Mouse (Mus musculus): Measurements from ENCODE around the gene Mup13. TPM values are rescaled to one million over a fixed set of nuclear protein-coding genes. Genes with fewer than 3 reads are reported as not detected.
"Not testable (repeated sequence)": the region's sequence is repeated elsewhere in the genome, so short reads cannot be mapped to it uniquely, and the experiment has no call there.

Gene Mup13
- polyA plus RNA-seq (2015; fragmentation: Nextera tagmentation; extraction: Ambion mirVana): not detected in 2 replicates

GRCm38 (mm10) chr4:61228186-61228585 is at the start of gene Mup13:
Gene Mup13, minus strand, starts transcription at chr4:61228286.
- H3K9ac ChIP-seq (ENCODE audit: low read length); H3K27ac ChIP-seq (ENCODE audit: low read length); H3K4me3 ChIP-seq (replicated peaks; ENCODE audit: low read length); H3K27me3 ChIP-seq (ENCODE audit: control insufficient read depth, insufficient read depth, low read length); ATAC-seq (ENCODE audit: insufficient read depth, low FRiP score); H3K36me3 ChIP-seq (ENCODE audit: control insufficient read depth, insufficient read depth, low read length); H3K4me2 ChIP-seq (ENCODE audit: low read depth, low read length); H3K4me1 ChIP-seq (ENCODE audit: control insufficient read depth, insufficient read depth, low read length); H3K9me3 ChIP-seq (replicated peaks; ENCODE audit: control insufficient read depth, low read length): not testable (repeated sequence)
- WGBS: 75% methylated on average over 4 of the region's 4 CpGs

Other genes with a start within 250 kb of the Mup13 start
- not detected in 2 replicates for gene Mup14, start 75.7 kb upstream of the Mup13 start, polyA plus RNA-seq (2015; fragmentation: Nextera tagmentation; extraction: Ambion mirVana)
- not detected in 2 replicates for gene Mup15, start 211.5 kb upstream of the Mup13 start, polyA plus RNA-seq (2015; fragmentation: Nextera tagmentation; extraction: Ambion mirVana)